Mouse (Mus musculus): ENCODE data around the gene Bms1.

- no peak for TF ChIP-seq CTCF (IDR thresholded peaks at IDR 0.05; ENCODE audit: insufficient read depth, low read length)
- TF ChIP-seq POLR2A (IDR thresholded peaks at IDR 0.05; ENCODE audit: borderline replicate concordance, extremely low read depth, low read depth, low read length) = no peak
Observed at GRCm38 (mm10) chr6:118337660-118338059, 81.6 kb downstream of the Bms1 start.

Measured in lung, adult 2 months (tissue).